In genomic region chr14:25482404-25482803, GRCm38 (mm10) we compare ENCODE assay signal across 13 mouse cellular contexts. TPM values are rescaled to one million over a fixed set of nuclear protein-coding genes. Genes with fewer than 3 reads are reported as not detected.
A peak's percentile ranks its signal among the peaks of the same experiment; 100 is the strongest.
DNase-seq lines count a peak whose midpoint lies in the region; ATAC-seq and TF ChIP-seq lines count a peak whose summit lies in the region.
"Had no signal": no experiment of that assay in that cellular context is flagged by ENCODE, and none has a peak within 500 bp of the region (broad histone marks: within the 10 kb centered on the region; RNA-seq: fewer than 3 reads in every experiment).

No protein-coding gene starts in this region.

- no peaks in the 10 kb centered on the region for H3K9me3 ChIP-seq in heart, embryonic 15.5 days (replicated peaks)
- no peaks in the 10 kb centered on the region for H3K9me3 ChIP-seq in kidney, postnatal 0 days (replicated peaks; ENCODE audit: low read length)
- no peaks in the 10 kb centered on the region for H3K9me3 ChIP-seq in liver, embryonic 12.5 days (replicated peaks)
- H3K9me3 ChIP-seq in liver, embryonic 15.5 days (replicated peaks) = no peaks in the 10 kb centered on the region
- H3K9me3 ChIP-seq: embryonic facial prominence, embryonic 13.5 days; forebrain, embryonic 10.5 days had no signal

- H3K4me3 ChIP-seq in heart, embryonic 15.5 days = no peak overlapping the region
- H3K4me3 ChIP-seq in kidney, postnatal 0 days (replicated peaks; ENCODE audit: low read depth, low read length) = no peak overlapping the region
- peak overlapping the region; percentile 48 for H3K4me3 ChIP-seq in liver, embryonic 12.5 days
- H3K4me3 ChIP-seq in liver, embryonic 15.5 days (replicated peaks) = peak overlapping the region; percentile 47; the same call in 1 of the 2 replicates
- H3K4me3 ChIP-seq: embryonic facial prominence, embryonic 13.5 days; forebrain, embryonic 10.5 days had no signal

- H3K27ac ChIP-seq in heart, embryonic 15.5 days = peak overlapping the region; percentile 92
- peak overlapping the region; percentile 92 for H3K27ac ChIP-seq in kidney, postnatal 0 days
- H3K27ac ChIP-seq in liver, embryonic 12.5 days = peak overlapping the region; percentile 93; the same call in 1 of the 2 replicates
- H3K27ac ChIP-seq in liver, embryonic 15.5 days (replicated peaks) = peak overlapping the region; percentile 91; the same call in 1 of the 2 replicates
- H3K27ac ChIP-seq: embryonic facial prominence, embryonic 13.5 days had no signal

- TF ChIP-seq CTCF in kidney, postnatal 0 days (IDR thresholded peaks at IDR 0.05; ENCODE audit: low read depth) = no peak

- 0 out of 2 replicates have a peak overlapping the region, but pooled peaks have one; percentile 2 for H3K9ac ChIP-seq in heart, embryonic 15.5 days
- no peak overlapping the region for H3K9ac ChIP-seq in kidney, postnatal 0 days (ENCODE audit: low read depth, low read length)
- peak overlapping the region; percentile 76 for H3K9ac ChIP-seq in liver, embryonic 12.5 days
- peak overlapping the region; percentile 67; the same call in 1 of the 2 replicates for H3K9ac ChIP-seq in liver, embryonic 15.5 days
- H3K9ac ChIP-seq: embryonic facial prominence, embryonic 13.5 days had no signal

- 84% methylated on average over 5 of the region's 5 CpGs for WGBS in heart, embryonic 15.5 days
- 43% methylated on average over 5 of the region's 5 CpGs for WGBS in kidney, postnatal 0 days
- 76% methylated on average over 5 of the region's 5 CpGs for WGBS in liver, embryonic 12.5 days (ENCODE audit: insufficient replicate concordance)
- WGBS in liver, embryonic 15.5 days (ENCODE audit: insufficient replicate concordance) = 74% methylated on average over 5 of the region's 5 CpGs

- H3K4me1 ChIP-seq in heart, embryonic 15.5 days (replicated peaks) = peaks cover 98% of the 10 kb centered on the region
- peaks cover 72% of the 10 kb centered on the region for H3K4me1 ChIP-seq in kidney, postnatal 0 days (replicated peaks; ENCODE audit: insufficient read depth, low read length)
- H3K4me1 ChIP-seq in liver, embryonic 12.5 days = peaks cover 98% of the 10 kb centered on the region
- peaks cover 97% of the 10 kb centered on the region for H3K4me1 ChIP-seq in liver, embryonic 15.5 days (replicated peaks)

- no peaks in the 10 kb centered on the region for H3K27me3 ChIP-seq in heart, embryonic 15.5 days
- H3K27me3 ChIP-seq in kidney, postnatal 0 days (ENCODE audit: insufficient read depth, low read length) = no peaks in the 10 kb centered on the region
- no peaks in the 10 kb centered on the region for H3K27me3 ChIP-seq in liver, embryonic 12.5 days (replicated peaks)
- no peaks in the 10 kb centered on the region for H3K27me3 ChIP-seq in liver, embryonic 15.5 days
- H3K27me3 ChIP-seq: embryonic facial prominence, embryonic 13.5 days had no signal

- no peak overlapping the region for H3K4me2 ChIP-seq in heart, embryonic 15.5 days
- H3K4me2 ChIP-seq in kidney, postnatal 0 days (ENCODE audit: low read length) = no peak overlapping the region
- peak overlapping the region; percentile 71 for H3K4me2 ChIP-seq in liver, embryonic 12.5 days
- H3K4me2 ChIP-seq in liver, embryonic 15.5 days = peak overlapping the region; percentile 75
- H3K4me2 ChIP-seq: embryonic facial prominence, embryonic 13.5 days had no signal

- ATAC-seq in heart, embryonic 15.5 days (replicated peaks; ENCODE audit: insufficient number of reproducible peaks, insufficient read depth, low FRiP score, low read depth) = no peak
- ATAC-seq in kidney, postnatal 0 days (replicated peaks; ENCODE audit: low FRiP score, low read depth) = no peak
- no peak for ATAC-seq in liver, embryonic 12.5 days
- no peak for ATAC-seq in liver, embryonic 15.5 days (ENCODE audit: insufficient read depth)

- DNase-seq in heart, adult 9 months (ENCODE audit: low spot score in 2 of 2) = no peak
- no peak for DNase-seq in kidney, postnatal 0 days (ENCODE audit: low spot score)
- no peak for DNase-seq in kidney, postnatal 14 days
- DNase-seq in T-cell, adult 2 months (ENCODE audit: low spot score) = no peak
- DNase-seq: gastrocnemius, postnatal 25 days; lung, postnatal 10 days; right cerebral cortex, postnatal 14 days; thymus, postnatal 25 days had no signal

- no peaks in the 10 kb centered on the region for H3K36me3 ChIP-seq in heart, embryonic 15.5 days
- no peaks in the 10 kb centered on the region for H3K36me3 ChIP-seq in kidney, postnatal 0 days (ENCODE audit: insufficient read depth, low read length)
- H3K36me3 ChIP-seq in liver, embryonic 12.5 days = peaks cover 4% of the 10 kb centered on the region; the same call in 1 of the 2 replicates
- no peaks in the 10 kb centered on the region for H3K36me3 ChIP-seq in liver, embryonic 15.5 days (replicated peaks)

RNA-seq across cellular contexts. Expression of gene Zmiz1, which starts 23.4 kb away (rescaled TPM):
- 22.1 and 26.2 TPM in 2 replicates for polyA plus RNA-seq in heart, embryonic 15.5 days (2015; fragmentation: Nextera tagmentation; extraction: Ambion mirVana)
- polyA plus RNA-seq in kidney, postnatal 0 days (2015; fragmentation: Nextera tagmentation; extraction: Ambion mirVana) = 25.0 and 26.6 TPM in 2 replicates
- 9.1 and 10.2 TPM in 2 replicates for polyA plus RNA-seq in liver, embryonic 12.5 days (2016; fragmentation: Nextera tagmentation; extraction: Ambion mirVana)
- 4.3 and 4.9 TPM in 2 replicates for polyA plus RNA-seq in liver, embryonic 15.5 days (2015; fragmentation: Nextera tagmentation; extraction: Ambion mirVana)

Comparison
In these comparisons a context has a peak if more than half of its experiments do, and no peak if none do; other contexts are left out.
1. H3K4me2 ChIP-seq: peak in liver, embryonic 12.5 days (single experiment) and liver, embryonic 15.5 days (single experiment); none in heart, embryonic 15.5 days (single experiment) and kidney, postnatal 0 days (single experiment).
2. H3K4me3 ChIP-seq: peak in liver, embryonic 12.5 days (single experiment) and liver, embryonic 15.5 days (single experiment); none in heart, embryonic 15.5 days (single experiment) and kidney, postnatal 0 days (single experiment).
3. Peak in every context shown above with its lines, with median percentiles within 50 percentile points of each other: H3K27ac ChIP-seq.